Mouse (Mus musculus) myocyte (in vitro differentiated cells): ENCODE measurements around the gene Tesmin.

Experiments used
- E2F4 ChIP-seq: IDR thresholded peaks from one replicate; pipeline ENCODE4 v1.6.1; 2011; ENCODE audit warnings: mild to moderate bottlenecking, control low read depth, moderate library complexity; ENCODE audit not compliant: insufficient read depth
- MAX ChIP-seq: IDR thresholded peaks from one replicate; pipeline ENCODE4 v1.6.1; 2011; ENCODE audit warnings: low read depth, mild to moderate bottlenecking, control low read depth
- MYOD1 ChIP-seq, 3 experiments: IDR thresholded peaks; one replicate each; pipeline ENCODE4 v1.6.1; 2011; ENCODE audit warnings: control low read depth in 2 of 3, low read depth in 2 of 3, mild to moderate bottlenecking in 2 of 3, moderate library complexity in 1 of 3; ENCODE audit not compliant: insufficient read length in 2 of 3, control insufficient read depth in 1 of 3
- POLR2A ChIP-seq: IDR thresholded peaks from one replicate; pipeline ENCODE4 v1.6.1; 2011; ENCODE audit warnings: low read depth, mild to moderate bottlenecking, control low read depth, moderate library complexity; ENCODE audit not compliant: insufficient read length
- POLR2AphosphoS2 ChIP-seq: IDR thresholded peaks from one replicate; pipeline ENCODE4 v1.6.1; 2011; ENCODE audit warnings: low read depth, control low read depth; ENCODE audit not compliant: insufficient read length
- USF1 ChIP-seq: IDR thresholded peaks from one replicate; pipeline ENCODE4 v1.6.1; 2011; ENCODE audit warnings: low read depth, mild to moderate bottlenecking, control low read depth, moderate library complexity

DNA sequence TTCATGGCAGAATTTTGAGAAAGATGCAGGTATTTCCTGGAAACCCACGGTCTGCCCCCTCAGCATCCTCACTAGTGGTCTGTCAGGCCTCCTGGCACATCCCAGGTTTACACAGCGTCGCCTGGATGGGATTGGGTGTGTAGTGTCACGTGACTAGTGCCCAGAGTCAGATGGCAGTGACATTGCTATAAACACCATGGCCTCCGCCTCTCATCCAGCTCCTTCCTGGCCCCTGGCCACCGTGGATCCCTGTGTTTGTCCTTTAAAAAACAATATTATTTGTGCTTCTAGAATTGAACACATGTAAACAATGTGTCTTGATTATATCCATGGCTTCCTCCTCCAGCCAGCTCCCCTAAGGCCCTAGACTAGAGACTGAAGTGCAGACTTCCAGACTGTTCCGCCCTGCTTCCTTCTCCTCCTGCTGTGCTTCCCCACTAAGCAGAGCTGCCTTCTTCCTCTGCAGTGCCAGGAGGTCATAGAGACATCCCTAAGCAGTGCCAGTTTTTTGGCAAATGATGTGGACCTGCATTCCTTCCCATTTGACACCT lies 12.6 kb upstream of the Tesmin start:
- TF ChIP-seq POLR2AphosphoS2, result no peak
- TF ChIP-seq POLR2A, result no peak
- no peak for TF ChIP-seq E2F4
- no peak for TF ChIP-seq MYOD1 (IDR thresholded peaks at IDR 0.05; ENCODE audit: control insufficient read depth in 1 of 3, insufficient read length in 2 of 3, low read depth in 2 of 3)
- no peak for TF ChIP-seq MAX
- TF ChIP-seq USF1, result no peak
